Mouse (Mus musculus) limb, embryonic 15.5 days (tissue): ENCODE measurements around the gene Sik3. TPM values are rescaled to one million over a fixed set of nuclear protein-coding genes. Genes with fewer than 3 reads are reported as not detected.

Source experiments
- ATAC-seq: fragments of 200-750 bp; cut with Nextera tagmentation; 2 replicates; pipeline ENCODE4 v1.8.0; 2017; ENCODE audit warnings: low read depth, moderate TSS enrichment; ENCODE audit not compliant: insufficient number of reproducible peaks, low FRiP score, low TSS enrichment
- H3K27ac ChIP-seq: fragments of 300-500 bp; sonication (generic); 2 replicates; pipeline ENCODE4 v1.5.1; 2015; ENCODE audit warnings: moderate library complexity, mild to moderate bottlenecking, inconsistent platforms
- H3K27me3 ChIP-seq: fragments of 300-500 bp; sonication (generic); 2 replicates; pipeline ENCODE4 v1.6.1; 2015; ENCODE audit warnings: inconsistent platforms
- H3K36me3 ChIP-seq: fragments of 300-500 bp; sonication (generic); 2 replicates; pipeline ENCODE4 v1.6.1; 2015; ENCODE audit warnings: inconsistent platforms
- H3K4me1 ChIP-seq: fragments of 300-500 bp; sonication (generic); 2 replicates; pipeline ENCODE4 v1.6.1; 2015; ENCODE audit warnings: inconsistent platforms
- H3K4me2 ChIP-seq: fragments of 300-500 bp; sonication (generic); 2 replicates; pipeline ENCODE4 v1.6.1; 2015; ENCODE audit warnings: mild to moderate bottlenecking, inconsistent platforms
- H3K4me3 ChIP-seq: fragments of 300-500 bp; sonication (generic); 2 replicates; pipeline ENCODE4 v1.5.1; 2015; ENCODE audit warnings: mild to moderate bottlenecking, inconsistent platforms
- H3K9ac ChIP-seq: fragments of 300-500 bp; sonication (generic); 2 replicates; pipeline ENCODE4 v1.6.1; 2015; ENCODE audit warnings: inconsistent platforms
- H3K9me3 ChIP-seq: fragments of 300-500 bp; sonication (generic); 2 replicates; pipeline ENCODE4 v1.6.1; 2016; ENCODE audit warnings: inconsistent platforms
- WGBS: fragments of 180-500 bp; shearing (Covaris S2); methylation state at CpG from one replicate; pipeline ENCODE4 v1.1.7; 2015; 5-methylcytosine and 5-hydroxymethylcytosine counted together
- polyA plus RNA-seq: library from polyadenylated mRNA; unstranded; fragments of >200 nt; fragmentation: Nextera tagmentation; extraction: Ambion mirVana; gene quantifications from 2 replicates; pipeline ENCODE4 v1.2.1, GENCODE M21; 2015

Gene Sik3
- polyA plus RNA-seq, 1 experiment from 2014 or later, result 11.8 TPM

GRCm38 (mm10) chr9:46004529-46004928 lies 8.1 kb upstream of the Sik3 start:
- Histone ChIP-seq H3K4me3 (no peak overlapping the region), H3K27me3 (no peaks in the 10 kb centered on the region), H3K4me1 (peaks cover 3% of the 10 kb centered on the region; the same call in 1 of the 2 replicates), H3K9ac (no peak overlapping the region), H3K4me2 (no peak overlapping the region), H3K27ac (no peak overlapping the region), H3K9me3 (no peaks in the 10 kb centered on the region), H3K36me3 (no peaks in the 10 kb centered on the region)
- WGBS, result 67% methylated on average over 3 of the region's 3 CpGs
- ATAC-seq, result no peak

- no peaks in the 10 kb centered on the region for H3K9me3 ChIP-seq
- H3K9ac ChIP-seq, result no peak overlapping the region
- H3K4me2 ChIP-seq, result no peak overlapping the region
- no peaks in the 10 kb centered on the region for H3K36me3 ChIP-seq
- H3K4me1 ChIP-seq, result peaks cover 3% of the 10 kb centered on the region; the same call in 1 of the 2 replicates
- no peak overlapping the region for H3K27ac ChIP-seq
- WGBS, result 68% methylated on average over 5 of the region's 5 CpGs
- H3K27me3 ChIP-seq, result no peaks in the 10 kb centered on the region
- ATAC-seq, result no peak
- H3K4me3 ChIP-seq, result no peak overlapping the region
Measured at GRCm38 (mm10) chr9:46006224-46006623, 6.4 kb upstream of the Sik3 start.

GRCm38 (mm10) chr9:46008931-46009668 lies 3.5 kb upstream of the Sik3 start:
- no peaks in the 10 kb centered on the region for H3K27me3 ChIP-seq
- no peak overlapping the region for H3K27ac ChIP-seq
- 47% methylated on average over 7 of the region's 7 CpGs for WGBS

GRCm38 (mm10) chr9:46009669-46009983 lies 3.0 kb upstream of the Sik3 start:
- Histone ChIP-seq H3K9ac (no peak overlapping the region), H3K4me3 (no peak overlapping the region), H3K4me2 (no peak overlapping the region), H3K4me1 (peaks cover 19% of the 10 kb centered on the region), H3K36me3 (no peaks in the 10 kb centered on the region), H3K9me3 (no peaks in the 10 kb centered on the region), H3K27ac (no peak overlapping the region), H3K27me3 (no peaks in the 10 kb centered on the region)
- ATAC-seq, result no peak
- 46% methylated on average over 1 of the region's 1 CpGs for WGBS

More at GRCm38 (mm10) chr9:46008931-46009668, 3.5 kb upstream of the Sik3 start:
- no peak for ATAC-seq
- Histone ChIP-seq H3K9ac (no peak overlapping the region), H3K4me3 (no peak overlapping the region), H3K36me3 (no peaks in the 10 kb centered on the region), H3K9me3 (no peaks in the 10 kb centered on the region), H3K4me2 (no peak overlapping the region), H3K4me1 (peaks cover 14% of the 10 kb centered on the region)

- no peak overlapping the region for H3K4me2 ChIP-seq
- 0 out of 2 replicates have a peak overlapping the region, but pooled peaks have one; percentile 95 for H3K9ac ChIP-seq
- H3K9me3 ChIP-seq, result no peaks in the 10 kb centered on the region
- WGBS, result 29% methylated on average over 3 of the region's 3 CpGs
- H3K4me1 ChIP-seq, result peaks cover 34% of the 10 kb centered on the region
- ATAC-seq, result no peak
- H3K27me3 ChIP-seq, result no peaks in the 10 kb centered on the region
- no peak overlapping the region for H3K4me3 ChIP-seq
- no peaks in the 10 kb centered on the region for H3K36me3 ChIP-seq
- 0 out of 2 replicates have a peak overlapping the region, but pooled peaks have one; percentile 90 for H3K27ac ChIP-seq
Measured at GRCm38 (mm10) chr9:46011094-46011970, 1.3 kb upstream of the Sik3 start.

- Histone ChIP-seq H3K9me3 (no peaks in the 10 kb centered on the region), H3K27me3 (no peaks in the 10 kb centered on the region), H3K4me2 (peak overlapping the region; percentile 68), H3K9ac (peak overlapping the region; percentile 95), H3K4me3 (peak overlapping the region; percentile 97), H3K4me1 (peaks cover 35% of the 10 kb centered on the region), H3K36me3 (peaks cover 2% of the 10 kb centered on the region), H3K27ac (peak overlapping the region; percentile 90)
- ATAC-seq, result peak; percentile 35
- WGBS, result under 1% methylated on average over 44 of the region's 46 CpGs
Measured at GRCm38 (mm10) chr9:46013009-46013586, 478 bp downstream of the Sik3 start.

GRCm38 (mm10) chr9:46013616-46014015 lies 996 bp downstream of the Sik3 start:
- Histone ChIP-seq H3K9ac (peak overlapping the region; percentile 95), H3K27ac (peak overlapping the region; percentile 90), H3K4me2 (peak overlapping the region; percentile 68), H3K9me3 (no peaks in the 10 kb centered on the region), H3K27me3 (no peaks in the 10 kb centered on the region), H3K36me3 (peaks cover 4% of the 10 kb centered on the region), H3K4me1 (peaks cover 35% of the 10 kb centered on the region), H3K4me3 (peak overlapping the region; percentile 97)
- ATAC-seq, result no peak
- WGBS, result 2% methylated on average over 5 of the region's 5 CpGs

- Histone ChIP-seq H3K27ac (peak overlapping the region; percentile 90; the same call in 1 of the 2 replicates), H3K9me3 (no peaks in the 10 kb centered on the region), H3K4me1 (peaks cover 35% of the 10 kb centered on the region), H3K9ac (peak overlapping the region; percentile 5; the same call in 1 of the 2 replicates), H3K27me3 (no peaks in the 10 kb centered on the region), H3K36me3 (peaks cover 4% of the 10 kb centered on the region), H3K4me3 (peak overlapping the region; percentile 97), H3K4me2 (peak overlapping the region; percentile 68)
- no peak for ATAC-seq
- WGBS, result 7% methylated on average over 10 of the region's 10 CpGs
Measured at GRCm38 (mm10) chr9:46014251-46014681, 1.6 kb downstream of the Sik3 start.

GRCm38 (mm10) chr9:46015081-46015551 lies 2.5 kb downstream of the Sik3 start:
- no peak for ATAC-seq
- peak overlapping the region; percentile 26; the same call in 1 of the 2 replicates for H3K4me2 ChIP-seq
- peak overlapping the region; percentile 77 for H3K27ac ChIP-seq
- H3K9me3 ChIP-seq, result no peaks in the 10 kb centered on the region
- H3K4me3 ChIP-seq, result peak overlapping the region; percentile 7; the same call in 1 of the 2 replicates
- 23% methylated on average over 8 of the region's 8 CpGs for WGBS
- no peaks in the 10 kb centered on the region for H3K27me3 ChIP-seq
- peaks cover 35% of the 10 kb centered on the region for H3K4me1 ChIP-seq
- H3K9ac ChIP-seq, result no peak overlapping the region
- peaks cover 7% of the 10 kb centered on the region for H3K36me3 ChIP-seq

GRCm38 (mm10) chr9:46015831-46016230 lies 3.2 kb downstream of the Sik3 start:
- Histone ChIP-seq H3K9me3 (no peaks in the 10 kb centered on the region), H3K4me2 (peak overlapping the region; percentile 26)

GRCm38 (mm10) chr9:46016417-46016816 lies 3.8 kb downstream of the Sik3 start:
- no peak overlapping the region for H3K9ac ChIP-seq
- H3K4me1 ChIP-seq, result peaks cover 35% of the 10 kb centered on the region
- H3K9me3 ChIP-seq, result no peaks in the 10 kb centered on the region
- 60% methylated on average over 4 of the region's 4 CpGs for WGBS
- peaks cover 14% of the 10 kb centered on the region for H3K36me3 ChIP-seq
- no peak overlapping the region for H3K27ac ChIP-seq
- H3K4me3 ChIP-seq, result no peak overlapping the region
- no peak overlapping the region for H3K4me2 ChIP-seq
- H3K27me3 ChIP-seq, result no peaks in the 10 kb centered on the region
- ATAC-seq, result no peak

More at GRCm38 (mm10) chr9:46015831-46016230, 3.2 kb downstream of the Sik3 start:
- H3K36me3 ChIP-seq, result peaks cover 9% of the 10 kb centered on the region
- H3K4me3 ChIP-seq, result no peak overlapping the region
- WGBS, result 29% methylated on average over 9 of the region's 9 CpGs
- no peaks in the 10 kb centered on the region for H3K27me3 ChIP-seq
- ATAC-seq, result no peak
- H3K27ac ChIP-seq, result peak overlapping the region; percentile 77
- H3K9ac ChIP-seq, result no peak overlapping the region
- H3K4me1 ChIP-seq, result peaks cover 35% of the 10 kb centered on the region
